Mouse (Mus musculus) hindbrain, embryonic 12.5 days (tissue): ENCODE measurements around the gene Agr2. TPM values are rescaled to one million over a fixed set of nuclear protein-coding genes. Genes with fewer than 3 reads are reported as not detected.

Experiments
- ATAC-seq: fragments of 200-750 bp; cut with Nextera tagmentation; 2 replicates; pipeline ENCODE4 v1.8.0; 2017; ENCODE audit warnings: moderate TSS enrichment; ENCODE audit not compliant: low FRiP score
- H3K27ac ChIP-seq: fragments of 300-500 bp; sonication (generic); 2 replicates; pipeline ENCODE4 v1.5.1; 2016; ENCODE audit warnings: mild to moderate bottlenecking
- H3K27me3 ChIP-seq: fragments of 300-500 bp; sonication (generic); 2 replicates; pipeline ENCODE4 v1.6.1; 2016; ENCODE audit warnings: mild to moderate bottlenecking
- H3K36me3 ChIP-seq: fragments of 300-500 bp; sonication (generic); 2 replicates; pipeline ENCODE4 v1.6.1; 2016; ENCODE audit warnings: mild to moderate bottlenecking
- H3K4me1 ChIP-seq: fragments of 300-500 bp; sonication (generic); 2 replicates; pipeline ENCODE4 v1.6.1; 2016
- H3K4me2 ChIP-seq: fragments of 300-500 bp; sonication (generic); replicated peaks from 2 replicates; pipeline ENCODE4 v1.6.1; 2016; ENCODE audit warnings: mild to moderate bottlenecking
- H3K4me3 ChIP-seq: fragments of 300-500 bp; sonication (generic); 2 replicates; pipeline ENCODE4 v1.5.1; 2016; ENCODE audit warnings: mild to moderate bottlenecking
- H3K9ac ChIP-seq: fragments of 300-500 bp; sonication (generic); 2 replicates; pipeline ENCODE4 v1.6.1; 2016; ENCODE audit warnings: mild to moderate bottlenecking, moderate library complexity
- H3K9me3 ChIP-seq: fragments of 300-500 bp; sonication (generic); replicated peaks from 2 replicates; pipeline ENCODE4 v1.6.1; 2016; ENCODE audit warnings: mild to moderate bottlenecking
- WGBS: fragments of 180-500 bp; shearing (Covaris S2); methylation state at CpG from one replicate; pipeline ENCODE4 v1.1.7; 2016; 5-methylcytosine and 5-hydroxymethylcytosine counted together
- polyA plus RNA-seq: library from polyadenylated mRNA; unstranded; fragments of >200 nt; fragmentation: Nextera tagmentation; extraction: Ambion mirVana; gene quantifications from 2 replicates; pipeline ENCODE4 v1.2.1, GENCODE M21; 2016

Gene Agr2
- polyA plus RNA-seq, 1 experiment from 2014 or later: 0.28 TPM

DNA sequence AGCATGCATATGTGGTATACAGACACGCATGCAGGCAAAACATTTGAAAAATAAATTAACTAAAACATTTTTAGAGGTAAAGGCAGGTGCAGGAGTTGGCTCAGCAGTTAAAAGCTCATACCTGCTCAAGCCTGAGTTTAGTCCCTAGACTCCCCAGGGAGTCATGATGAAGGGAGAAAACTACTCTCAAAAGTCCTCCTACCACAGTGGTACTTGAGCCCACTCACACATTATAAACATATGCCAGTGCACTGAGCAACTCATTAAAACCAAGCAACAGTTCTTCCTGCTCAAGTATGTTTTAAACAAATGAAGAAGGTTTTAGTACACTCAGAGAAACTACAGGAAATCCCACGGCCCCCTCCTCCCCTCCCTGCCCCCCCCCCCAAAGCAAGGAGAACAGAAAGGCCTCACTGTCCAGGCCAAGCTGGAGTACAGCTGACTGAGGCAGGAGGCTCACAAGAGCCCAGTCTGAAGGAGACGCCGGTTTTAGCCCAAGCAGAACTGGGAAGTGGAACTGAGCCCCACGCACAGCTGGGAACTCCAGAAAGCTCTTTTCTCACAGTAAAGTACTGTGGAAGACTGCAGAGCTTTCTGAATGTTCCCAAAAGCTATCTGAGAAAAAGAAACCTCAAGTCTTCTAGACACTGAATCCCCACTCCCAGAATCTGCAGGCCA lies 36.4 kb downstream of the Agr2 start:
- no peaks in the 10 kb centered on the region for H3K27me3 ChIP-seq
- no peak overlapping the region for H3K4me2 ChIP-seq
- H3K4me1 ChIP-seq: 0 out of 2 replicates have a peak, but pooled peaks cover 2% of the 10 kb centered on the region
- H3K4me3 ChIP-seq: no peak overlapping the region
- 0 out of 2 replicates have a peak, but pooled peaks cover 3% of the 10 kb centered on the region for H3K36me3 ChIP-seq
- no peak overlapping the region for H3K9ac ChIP-seq
- no peaks in the 10 kb centered on the region for H3K9me3 ChIP-seq
- 76% methylated on average over 5 of the region's 5 CpGs for WGBS
- ATAC-seq: no peak
- no peak overlapping the region for H3K27ac ChIP-seq

DNA sequence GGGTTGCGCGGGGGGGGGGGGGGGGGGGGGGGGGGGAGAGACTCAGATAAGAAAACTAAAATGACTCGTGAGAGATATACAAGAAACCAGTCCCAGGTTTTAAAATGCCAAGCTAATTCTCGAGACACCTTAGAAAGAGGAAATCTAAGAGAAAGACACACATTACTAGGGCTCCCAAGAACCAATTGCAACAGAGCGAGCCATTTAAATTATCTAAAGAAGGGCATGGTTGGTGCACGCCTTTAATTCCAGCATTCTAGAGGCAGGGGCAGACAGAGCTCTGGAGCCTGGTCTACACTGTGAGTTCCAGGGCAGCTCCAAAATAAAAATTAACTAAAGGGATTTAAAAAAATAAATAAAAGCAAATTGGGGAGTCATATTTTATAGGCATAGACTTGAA lies 37.0 kb downstream of the Agr2 start:
- ATAC-seq: no peak
- Histone ChIP-seq H3K36me3 (0 out of 2 replicates have a peak, but pooled peaks cover 3% of the 10 kb centered on the region), H3K4me1 (0 out of 2 replicates have a peak, but pooled peaks cover 2% of the 10 kb centered on the region), H3K27me3 (no peaks in the 10 kb centered on the region), H3K27ac (no peak overlapping the region), H3K4me3 (no peak overlapping the region), H3K9ac (no peak overlapping the region), H3K4me2 (no peak overlapping the region), H3K9me3 (0 out of 2 replicates have a peak, but pooled peaks cover 1% of the 10 kb centered on the region)
- WGBS: 87% methylated on average over 4 of the region's 6 CpGs

GRCm38 (mm10) chr12:36030660-36031363 lies 38.1 kb downstream of the Agr2 start:
- no peak overlapping the region for H3K4me2 ChIP-seq
- 0 out of 2 replicates have a peak, but pooled peaks cover 3% of the 10 kb centered on the region for H3K36me3 ChIP-seq
- H3K4me3 ChIP-seq: no peak overlapping the region
- 0 out of 2 replicates have a peak, but pooled peaks cover 8% of the 10 kb centered on the region for H3K9me3 ChIP-seq
- ATAC-seq: no peak
- 93% methylated on average over 12 of the region's 12 CpGs for WGBS
- H3K27me3 ChIP-seq: no peaks in the 10 kb centered on the region
- H3K4me1 ChIP-seq: 0 out of 2 replicates have a peak, but pooled peaks cover 2% of the 10 kb centered on the region
- no peak overlapping the region for H3K27ac ChIP-seq
- no peak overlapping the region for H3K9ac ChIP-seq

DNA sequence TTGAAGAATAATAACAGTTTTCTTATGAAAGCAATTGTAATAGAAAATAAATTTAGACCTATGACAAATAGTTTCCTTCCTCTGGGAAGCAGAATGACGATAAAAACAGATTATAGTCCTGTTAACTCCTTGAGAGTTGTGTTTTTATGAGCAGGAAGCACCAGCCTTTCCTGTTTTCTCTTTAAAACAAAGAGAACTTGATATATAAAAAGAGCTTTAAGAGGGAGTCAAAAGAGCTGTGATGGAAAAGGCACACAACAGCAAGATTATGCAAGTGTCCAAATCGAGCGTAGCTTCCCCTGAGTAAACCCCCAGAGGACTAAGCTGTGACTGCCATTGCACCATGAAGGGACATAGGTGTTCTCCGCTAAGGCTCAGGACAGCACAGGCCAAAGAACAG lies 39.7 kb downstream of the Agr2 start:
- H3K9ac ChIP-seq: no peak overlapping the region

DNA sequence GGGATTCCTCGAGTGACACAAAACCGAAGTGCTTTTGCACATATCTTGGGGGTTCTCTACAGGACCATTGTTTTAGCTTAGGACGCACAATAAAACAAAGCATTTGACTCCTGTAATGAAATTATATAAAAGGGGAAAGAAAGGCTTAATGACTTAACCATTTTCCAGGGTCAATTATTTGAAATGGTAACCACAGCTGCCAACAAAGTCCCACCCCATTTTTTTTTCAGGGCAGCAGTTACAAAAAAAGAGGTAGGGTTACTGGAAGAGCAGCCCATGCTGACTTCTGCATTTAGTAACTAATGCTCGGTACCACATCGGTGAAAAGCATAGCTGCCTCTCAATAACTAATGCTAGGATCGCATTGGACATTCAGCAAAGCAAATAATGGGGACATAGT lies 42.8 kb downstream of the Agr2 start:
- Histone ChIP-seq H3K27ac (no peak overlapping the region), H3K27me3 (no peaks in the 10 kb centered on the region), H3K4me3 (no peak overlapping the region), H3K4me2 (no peak overlapping the region), H3K4me1 (peaks cover 10% of the 10 kb centered on the region), H3K9me3 (peaks cover 14% of the 10 kb centered on the region; the same call in 1 of the 2 replicates), H3K36me3 (peaks cover 8% of the 10 kb centered on the region; the same call in 1 of the 2 replicates), H3K9ac (no peak overlapping the region)
- WGBS: 95% methylated on average over 6 of the region's 6 CpGs
- no peak for ATAC-seq

More for the DNA sequence above, 39.7 kb downstream of the Agr2 start:
- no peak overlapping the region for H3K27ac ChIP-seq
- no peak overlapping the region for H3K4me3 ChIP-seq
- no peak for ATAC-seq
- WGBS: 81% methylated on average over 4 of the region's 4 CpGs
- peaks cover 14% of the 10 kb centered on the region; the same call in 1 of the 2 replicates for H3K9me3 ChIP-seq
- no peaks in the 10 kb centered on the region for H3K4me1 ChIP-seq
- no peak overlapping the region for H3K4me2 ChIP-seq
- no peaks in the 10 kb centered on the region for H3K27me3 ChIP-seq
- peaks cover 8% of the 10 kb centered on the region; the same call in 1 of the 2 replicates for H3K36me3 ChIP-seq

DNA sequence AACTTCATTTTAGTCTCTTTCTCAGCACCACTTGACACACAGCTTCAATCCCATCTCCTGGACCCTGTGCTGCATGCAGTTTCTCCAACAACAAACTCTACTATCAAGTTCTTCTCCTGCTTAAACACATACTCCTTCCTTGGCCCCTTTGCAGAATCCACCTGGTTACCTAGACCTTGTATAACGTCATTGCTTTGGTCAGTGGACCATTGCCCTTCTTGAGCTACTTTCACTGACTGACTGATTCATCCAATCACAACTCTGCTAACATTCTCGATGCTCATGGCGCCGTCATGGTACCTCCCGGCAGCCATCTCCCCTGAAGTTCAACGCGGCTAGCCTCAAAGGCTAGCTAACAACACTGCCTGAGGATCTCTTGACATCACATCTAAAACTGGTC lies 43.4 kb downstream of the Agr2 start:
- ATAC-seq: no peak
- WGBS: 92% methylated on average over 7 of the region's 7 CpGs

GRCm38 (mm10) chr12:36036776-36037175 lies 44.1 kb downstream of the Agr2 start:
- Histone ChIP-seq H3K4me3 (no peak overlapping the region), H3K27ac (no peak overlapping the region), H3K9ac (no peak overlapping the region), H3K36me3 (peaks cover 8% of the 10 kb centered on the region; the same call in 1 of the 2 replicates), H3K9me3 (peaks cover 14% of the 10 kb centered on the region; the same call in 1 of the 2 replicates), H3K4me1 (peaks cover 18% of the 10 kb centered on the region), H3K4me2 (no peak overlapping the region), H3K27me3 (no peaks in the 10 kb centered on the region)
- 82% methylated on average over 10 of the region's 10 CpGs for WGBS
- no peak for ATAC-seq

More for the DNA sequence above, 43.4 kb downstream of the Agr2 start:
- Histone ChIP-seq H3K4me2 (no peak overlapping the region), H3K27me3 (no peaks in the 10 kb centered on the region), H3K9me3 (peaks cover 14% of the 10 kb centered on the region; the same call in 1 of the 2 replicates), H3K4me3 (no peak overlapping the region), H3K27ac (no peak overlapping the region), H3K9ac (no peak overlapping the region), H3K36me3 (peaks cover 8% of the 10 kb centered on the region; the same call in 1 of the 2 replicates), H3K4me1 (peaks cover 16% of the 10 kb centered on the region)

DNA sequence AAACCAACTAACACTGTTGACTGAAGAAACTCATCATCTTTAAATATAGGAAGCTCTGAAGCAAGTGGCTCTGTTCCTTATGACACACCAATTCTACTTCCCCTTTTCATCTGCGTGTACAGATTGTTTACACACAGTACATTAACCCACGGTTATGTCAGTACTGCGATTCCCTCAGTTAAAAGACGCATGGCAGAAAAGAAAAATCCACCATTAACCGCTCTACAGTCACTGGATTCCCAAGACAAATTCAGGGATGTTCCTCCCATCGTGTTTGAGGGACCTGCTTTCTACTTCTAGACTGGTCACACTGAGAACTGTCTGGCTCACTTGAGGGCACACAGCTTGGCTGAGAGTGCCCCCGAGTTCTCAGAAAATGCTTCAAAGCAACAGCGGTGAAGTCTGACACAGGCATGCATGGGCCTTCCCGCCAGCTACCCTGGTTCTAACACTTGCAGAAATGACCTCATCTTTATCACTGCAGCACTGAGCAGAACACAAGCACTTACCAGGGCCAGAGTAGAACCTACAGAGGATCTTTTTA lies 46.9 kb downstream of the Agr2 start:
- H3K4me2 ChIP-seq: peak overlapping the region; percentile 52

DNA sequence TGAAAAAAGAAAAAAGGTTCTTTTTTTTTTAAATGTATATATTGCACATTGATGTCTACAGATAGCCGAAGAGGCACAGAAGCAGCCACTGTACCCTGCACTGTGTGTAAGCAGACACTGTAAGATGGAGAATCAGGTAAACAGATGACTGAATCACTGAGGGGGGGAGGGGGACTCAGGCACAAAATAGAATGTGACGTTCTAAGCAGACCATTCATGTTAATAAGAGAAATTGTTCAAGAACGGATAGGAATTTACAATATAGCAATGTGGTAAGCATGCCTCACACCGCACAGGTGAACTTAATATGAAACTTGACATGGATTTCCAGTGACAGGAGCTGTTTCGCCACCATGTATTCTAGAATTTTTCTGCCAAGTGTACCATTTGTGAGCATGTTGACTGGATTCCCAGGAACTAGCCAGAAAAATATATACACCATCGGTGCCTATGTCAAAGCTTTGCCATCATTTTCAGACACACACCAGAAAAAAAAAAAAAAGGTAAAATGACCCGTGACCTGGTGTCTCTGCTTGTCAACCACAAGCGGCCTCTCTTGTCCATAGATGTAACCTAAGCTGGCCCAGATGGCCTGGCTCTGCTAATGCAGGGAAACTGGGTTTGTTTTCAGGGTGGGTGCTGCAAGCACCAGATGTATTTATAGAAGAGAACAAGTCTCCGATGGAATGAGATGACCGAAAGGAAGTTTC lies 48.0 kb downstream of the Agr2 start:
- Histone ChIP-seq H3K36me3 (peaks cover 5% of the 10 kb centered on the region; the same call in 1 of the 2 replicates), H3K27me3 (no peaks in the 10 kb centered on the region), H3K27ac (no peak overlapping the region), H3K4me1 (peaks cover 18% of the 10 kb centered on the region), H3K4me3 (peak overlapping the region; percentile 94), H3K4me2 (peak overlapping the region; percentile 52), H3K9ac (peak overlapping the region; percentile 95; the same call in 1 of the 2 replicates), H3K9me3 (peaks cover 7% of the 10 kb centered on the region; the same call in 1 of the 2 replicates)
- no peak for ATAC-seq
- 49% methylated on average over 10 of the region's 10 CpGs for WGBS

More for the DNA sequence above, 46.9 kb downstream of the Agr2 start:
- Histone ChIP-seq H3K4me1 (peaks cover 18% of the 10 kb centered on the region), H3K27ac (no peak overlapping the region), H3K4me3 (0 out of 2 replicates have a peak overlapping the region, but pooled peaks have one; percentile 1), H3K9ac (no peak overlapping the region), H3K9me3 (peaks cover 14% of the 10 kb centered on the region; the same call in 1 of the 2 replicates), H3K27me3 (no peaks in the 10 kb centered on the region), H3K36me3 (peaks cover 5% of the 10 kb centered on the region; the same call in 1 of the 2 replicates)
- no peak for ATAC-seq
- 77% methylated on average over 9 of the region's 9 CpGs for WGBS

DNA sequence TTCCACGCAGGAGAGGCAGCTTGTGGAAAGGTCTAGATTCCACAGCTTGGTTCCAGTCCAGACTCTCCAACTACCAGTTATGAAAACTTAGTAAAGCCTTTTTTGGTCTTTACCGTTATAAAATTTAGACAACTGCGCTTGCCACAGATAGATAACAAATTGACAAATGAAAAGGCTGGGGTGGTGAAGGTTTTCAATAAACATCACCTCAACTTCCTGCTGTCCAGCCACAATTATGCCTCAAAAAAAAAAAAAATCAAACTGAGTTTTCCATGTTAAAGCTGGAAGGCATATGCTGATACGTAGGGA lies 48.5 kb downstream of the Agr2 start:
- ATAC-seq: no peak
- Histone ChIP-seq H3K36me3 (peaks cover 2% of the 10 kb centered on the region; the same call in 1 of the 2 replicates), H3K9ac (peak overlapping the region; percentile 95; the same call in 1 of the 2 replicates), H3K9me3 (peaks cover 7% of the 10 kb centered on the region; the same call in 1 of the 2 replicates), H3K4me1 (peaks cover 18% of the 10 kb centered on the region), H3K27me3 (no peaks in the 10 kb centered on the region), H3K27ac (no peak overlapping the region), H3K4me3 (peak overlapping the region; percentile 94), H3K4me2 (peak overlapping the region; percentile 52)
- WGBS: 47% methylated on average over 4 of the region's 4 CpGs

GRCm38 (mm10) chr12:36041703-36042347 lies 49.1 kb downstream of the Agr2 start:
- peak; percentile 90 for ATAC-seq
- 0 out of 2 replicates have a peak, but pooled peaks cover 3% of the 10 kb centered on the region for H3K9me3 ChIP-seq
- H3K27ac ChIP-seq: peak overlapping the region; percentile 92
- peak overlapping the region; percentile 94 for H3K4me3 ChIP-seq
- no peaks in the 10 kb centered on the region for H3K27me3 ChIP-seq
- no peaks in the 10 kb centered on the region for H3K36me3 ChIP-seq
- peaks cover 21% of the 10 kb centered on the region for H3K4me1 ChIP-seq
- peak overlapping the region; percentile 95 for H3K9ac ChIP-seq
- H3K4me2 ChIP-seq: peak overlapping the region; percentile 52
- WGBS: under 1% methylated on average over 38 of the region's 50 CpGs
